Mouse (Mus musculus): Measurements from ENCODE around the gene Paxbp1. TPM values are rescaled to one million over a fixed set of nuclear protein-coding genes. Genes with fewer than 3 reads are reported as not detected.

Paxbp1 gene
- polyA plus RNA-seq, 1 experiment: 155 TPM

DNA sequence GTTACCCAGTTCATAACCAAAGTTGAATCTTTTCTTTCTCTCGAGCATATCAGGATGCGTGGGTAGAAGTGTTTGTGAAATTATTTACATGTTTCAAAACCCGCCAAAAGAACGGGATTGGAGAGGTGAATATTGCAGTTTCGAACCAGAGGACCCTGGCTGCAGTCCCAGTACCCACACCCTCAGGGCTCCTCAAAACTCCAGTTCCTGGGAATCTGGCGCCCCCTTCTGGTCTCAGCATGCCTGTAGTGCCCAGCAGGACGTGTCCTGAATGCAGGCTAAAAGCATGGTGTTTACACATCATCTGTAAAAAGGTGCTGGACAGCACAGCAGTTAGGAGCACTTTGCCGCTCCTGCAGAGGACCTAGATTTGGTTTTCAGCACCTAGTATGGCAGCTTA, 1.2 kb upstream of the Paxbp1 start:
- TF ChIP-seq CTCF (IDR thresholded peaks at IDR 0.05; ENCODE audit: borderline replicate concordance, insufficient read depth, low read depth, low read length): peak; percentile 45; the same call in 1 of the 2 replicates
- no peak for TF ChIP-seq POLR2A (IDR thresholded peaks at IDR 0.05; ENCODE audit: borderline replicate concordance, insufficient read depth, low read length)
- H3K4me1 ChIP-seq (ENCODE audit: control insufficient read depth, insufficient read depth, low read length): no peaks in the 10 kb centered on the region
- WGBS: 60% methylated on average over 8 of the region's 8 CpGs
- H3K27ac ChIP-seq (ENCODE audit: insufficient read depth, low read length): no peak overlapping the region
- no peak overlapping the region for H3K4me3 ChIP-seq (replicated peaks; ENCODE audit: insufficient read depth, low read depth, low read length)
- peak; percentile 42 to 56 for DNase-seq
- no peaks in the 10 kb centered on the region for H3K27me3 ChIP-seq (ENCODE audit: control insufficient read depth, insufficient read depth, low read length)

GRCm38 (mm10) chr16:91043461-91044248, 688 bp downstream of the Paxbp1 start:
- TF ChIP-seq POLR2A (IDR thresholded peaks at IDR 0.05; ENCODE audit: borderline replicate concordance, insufficient read depth, low read length) (no peak), CTCF (IDR thresholded peaks at IDR 0.05; ENCODE audit: borderline replicate concordance, insufficient read depth, low read depth, low read length) (no peak)
- peak overlapping the region; percentile 81 for H3K4me3 ChIP-seq (replicated peaks; ENCODE audit: insufficient read depth, low read depth, low read length)
- no peaks in the 10 kb centered on the region for H3K27me3 ChIP-seq (ENCODE audit: control insufficient read depth, insufficient read depth, low read length)
- WGBS: under 1% methylated on average over 61 of the region's 63 CpGs
- no peaks in the 10 kb centered on the region for H3K4me1 ChIP-seq (ENCODE audit: control insufficient read depth, insufficient read depth, low read length)
- peak overlapping the region; percentile 77 for H3K27ac ChIP-seq (ENCODE audit: insufficient read depth, low read length)
- peak; percentile 52 to 67 for DNase-seq

DNA sequence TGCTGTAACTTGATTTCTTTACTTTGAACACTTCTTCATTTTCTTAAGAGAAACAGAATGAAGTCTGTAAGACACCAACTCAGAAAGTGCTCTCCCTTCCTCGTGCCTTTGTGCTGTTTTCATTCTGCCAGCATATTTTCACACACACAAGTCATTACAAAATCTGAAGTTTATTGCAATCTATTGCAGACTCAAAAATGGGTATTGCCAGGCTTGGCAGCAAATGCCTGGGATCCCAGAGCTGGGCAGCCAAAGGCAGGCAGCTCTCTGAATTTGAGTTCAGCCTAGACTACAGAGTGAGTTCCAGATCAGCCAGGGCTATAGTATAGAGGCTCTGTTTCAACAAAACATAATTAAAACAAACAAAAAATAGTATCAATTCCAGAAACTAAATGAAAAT, 1.7 kb downstream of the Paxbp1 start:
- Histone ChIP-seq H3K4me1 (ENCODE audit: control insufficient read depth, insufficient read depth, low read length) (no peaks in the 10 kb centered on the region), H3K27ac (ENCODE audit: insufficient read depth, low read length) (no peak overlapping the region), H3K4me3 (replicated peaks; ENCODE audit: insufficient read depth, low read depth, low read length) (no peak overlapping the region), H3K27me3 (ENCODE audit: control insufficient read depth, insufficient read depth, low read length) (no peaks in the 10 kb centered on the region)
- whole genome bisulfite sequencing: 30% methylated on average over 1 of the region's 1 CpGs
- no peak for DNase-seq
- no peak for TF ChIP-seq CTCF (IDR thresholded peaks at IDR 0.05; ENCODE audit: borderline replicate concordance, insufficient read depth, low read depth, low read length)
- TF ChIP-seq POLR2A (IDR thresholded peaks at IDR 0.05; ENCODE audit: borderline replicate concordance, insufficient read depth, low read length): no peak

GRCm38 (mm10) chr16:91035866-91036265, 8.5 kb downstream of the Paxbp1 start:
- Histone ChIP-seq H3K27ac (ENCODE audit: insufficient read depth, low read length) (no peak overlapping the region), H3K4me1 (ENCODE audit: control insufficient read depth, insufficient read depth, low read length) (no peaks in the 10 kb centered on the region), H3K27me3 (ENCODE audit: control insufficient read depth, insufficient read depth, low read length) (no peaks in the 10 kb centered on the region), H3K4me3 (replicated peaks; ENCODE audit: insufficient read depth, low read depth, low read length) (no peak overlapping the region)
- TF ChIP-seq POLR2A (IDR thresholded peaks at IDR 0.05; ENCODE audit: borderline replicate concordance, insufficient read depth, low read length) (no peak), CTCF (IDR thresholded peaks at IDR 0.05; ENCODE audit: borderline replicate concordance, insufficient read depth, low read depth, low read length) (no peak)
- no peak for DNase-seq
- 94% methylated on average over 10 of the region's 10 CpGs for WGBS

DNA sequence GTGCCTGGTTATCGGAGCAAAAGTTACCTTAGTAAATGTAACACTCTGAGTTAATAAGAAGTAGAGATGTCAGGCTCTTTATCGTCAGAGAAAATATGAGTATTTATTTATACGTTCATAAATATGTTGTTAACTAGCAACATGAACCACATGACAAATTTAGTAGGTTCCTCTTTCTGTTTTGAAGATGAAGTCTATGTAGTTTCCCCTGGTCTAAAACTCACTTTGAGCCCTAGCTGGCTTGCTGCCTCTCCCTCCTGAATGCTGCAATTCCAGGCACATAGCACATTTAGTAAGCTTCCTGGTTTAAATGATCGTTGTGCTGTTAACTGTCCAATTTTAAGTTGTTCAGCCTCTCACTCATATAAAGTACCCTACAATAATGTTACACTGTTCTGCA, 13.6 kb downstream of the Paxbp1 start:
- Histone ChIP-seq H3K27ac (ENCODE audit: insufficient read depth, low read length) (no peak overlapping the region), H3K27me3 (ENCODE audit: control insufficient read depth, insufficient read depth, low read length) (no peaks in the 10 kb centered on the region), H3K4me3 (replicated peaks; ENCODE audit: insufficient read depth, low read depth, low read length) (no peak overlapping the region), H3K4me1 (ENCODE audit: control insufficient read depth, insufficient read depth, low read length) (no peaks in the 10 kb centered on the region)
- DNase-seq: no peak
- 94% methylated on average over 4 of the region's 4 CpGs for WGBS
- no peak for TF ChIP-seq CTCF (IDR thresholded peaks at IDR 0.05; ENCODE audit: borderline replicate concordance, insufficient read depth, low read depth, low read length)
- TF ChIP-seq POLR2A (IDR thresholded peaks at IDR 0.05; ENCODE audit: borderline replicate concordance, insufficient read depth, low read length): no peak

GRCm38 (mm10) chr16:91029901-91030300, 14.4 kb downstream of the Paxbp1 start:
- Histone ChIP-seq H3K4me3 (replicated peaks; ENCODE audit: insufficient read depth, low read depth, low read length) (no peak overlapping the region), H3K4me1 (ENCODE audit: control insufficient read depth, insufficient read depth, low read length) (no peaks in the 10 kb centered on the region), H3K27ac (ENCODE audit: insufficient read depth, low read length) (no peak overlapping the region), H3K27me3 (ENCODE audit: control insufficient read depth, insufficient read depth, low read length) (no peaks in the 10 kb centered on the region)
- 83% methylated on average over 2 of the region's 2 CpGs for WGBS
- TF ChIP-seq CTCF (IDR thresholded peaks at IDR 0.05; ENCODE audit: borderline replicate concordance, insufficient read depth, low read depth, low read length): no peak
- no peak for TF ChIP-seq POLR2A (IDR thresholded peaks at IDR 0.05; ENCODE audit: borderline replicate concordance, insufficient read depth, low read length)
- no peak for DNase-seq

DNA sequence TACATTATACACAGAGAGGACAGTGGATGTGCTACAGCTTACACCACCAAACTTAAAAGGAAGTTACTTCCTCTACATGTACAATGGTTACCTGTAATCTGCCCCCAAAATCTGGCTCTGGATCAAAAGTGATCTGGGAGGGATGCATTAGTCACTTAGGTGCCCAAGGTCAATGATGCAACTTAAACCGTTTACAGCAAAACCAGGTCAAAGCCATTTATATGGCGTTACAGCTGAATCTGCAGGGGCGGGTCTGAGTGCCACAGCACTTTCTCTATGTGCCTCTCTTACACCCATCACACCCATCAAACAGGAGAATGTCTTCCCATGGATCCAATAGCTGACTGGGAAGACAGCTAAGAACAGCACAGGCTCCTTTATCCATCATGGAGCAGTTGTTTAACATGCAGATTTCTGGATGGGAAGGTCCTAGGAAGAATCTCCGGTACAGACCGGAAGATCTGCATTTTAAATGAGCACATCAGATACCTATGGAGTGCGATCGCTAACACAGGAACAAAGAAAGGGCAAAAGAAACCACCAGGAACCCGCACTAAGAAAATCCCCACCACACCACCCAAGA, 15.1 kb downstream of the Paxbp1 start:
- H3K27ac ChIP-seq (ENCODE audit: insufficient read depth, low read length): no peak overlapping the region
- H3K4me3 ChIP-seq (replicated peaks; ENCODE audit: insufficient read depth, low read depth, low read length): no peak overlapping the region
- 82% methylated on average over 8 of the region's 8 CpGs for WGBS
- no peak for TF ChIP-seq CTCF (IDR thresholded peaks at IDR 0.05; ENCODE audit: borderline replicate concordance, insufficient read depth, low read depth, low read length)
- no peak for TF ChIP-seq POLR2A (IDR thresholded peaks at IDR 0.05; ENCODE audit: borderline replicate concordance, insufficient read depth, low read length)
- H3K27me3 ChIP-seq (ENCODE audit: control insufficient read depth, insufficient read depth, low read length): no peaks in the 10 kb centered on the region
- DNase-seq: no peak
- H3K4me1 ChIP-seq (ENCODE audit: control insufficient read depth, insufficient read depth, low read length): no peaks in the 10 kb centered on the region

DNA sequence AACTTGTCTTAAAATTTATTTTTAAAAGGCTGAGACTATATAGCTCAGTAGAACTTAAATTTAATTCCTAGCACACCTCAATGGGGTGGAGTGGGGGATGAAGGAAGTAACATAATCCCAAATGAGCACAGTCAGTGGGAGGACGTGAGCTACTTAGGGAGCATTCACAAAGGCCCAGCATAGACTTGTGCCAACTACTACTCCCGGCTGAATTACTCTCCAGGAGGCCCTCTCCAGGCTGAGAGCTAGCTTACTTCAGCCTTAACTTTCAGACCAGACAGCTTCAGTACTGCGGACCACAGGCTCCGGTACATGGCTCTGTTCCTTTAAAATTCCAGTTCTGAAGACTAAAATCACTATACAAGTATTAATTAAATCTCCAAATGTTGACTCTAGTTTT, 18.1 kb downstream of the Paxbp1 start:
- no peak overlapping the region for H3K4me3 ChIP-seq (replicated peaks; ENCODE audit: insufficient read depth, low read depth, low read length)
- DNase-seq: no peak
- no peaks in the 10 kb centered on the region for H3K27me3 ChIP-seq (ENCODE audit: control insufficient read depth, insufficient read depth, low read length)
- H3K27ac ChIP-seq (ENCODE audit: insufficient read depth, low read length): no peak overlapping the region
- H3K4me1 ChIP-seq (ENCODE audit: control insufficient read depth, insufficient read depth, low read length): no peaks in the 10 kb centered on the region
- TF ChIP-seq POLR2A (IDR thresholded peaks at IDR 0.05; ENCODE audit: borderline replicate concordance, insufficient read depth, low read length) (no peak), CTCF (IDR thresholded peaks at IDR 0.05; ENCODE audit: borderline replicate concordance, insufficient read depth, low read depth, low read length) (no peak)
- 65% methylated on average over 4 of the region's 4 CpGs for WGBS

All from cerebellum, adult 2 months (tissue).